Mouse (Mus musculus) bone marrow, adult 2 months (tissue): ENCODE data around the gene Hoxc5.

ENCODE experiments used
- CTCF ChIP-seq: fragments of 200-500 bp; IDR thresholded peaks from 2 replicates; pipeline ENCODE4 v1.5.1; 2011; ENCODE audit warnings: low read length, control low read depth; ENCODE audit not compliant: control insufficient read depth, insufficient read depth
- POLR2A ChIP-seq: fragments of 200-500 bp; IDR thresholded peaks from 2 replicates; pipeline ENCODE4 v1.6.1; 2011; ENCODE audit warnings: low read depth, mild to moderate bottlenecking, control low read depth, low read length, borderline replicate concordance; ENCODE audit not compliant: control insufficient read depth

DNA sequence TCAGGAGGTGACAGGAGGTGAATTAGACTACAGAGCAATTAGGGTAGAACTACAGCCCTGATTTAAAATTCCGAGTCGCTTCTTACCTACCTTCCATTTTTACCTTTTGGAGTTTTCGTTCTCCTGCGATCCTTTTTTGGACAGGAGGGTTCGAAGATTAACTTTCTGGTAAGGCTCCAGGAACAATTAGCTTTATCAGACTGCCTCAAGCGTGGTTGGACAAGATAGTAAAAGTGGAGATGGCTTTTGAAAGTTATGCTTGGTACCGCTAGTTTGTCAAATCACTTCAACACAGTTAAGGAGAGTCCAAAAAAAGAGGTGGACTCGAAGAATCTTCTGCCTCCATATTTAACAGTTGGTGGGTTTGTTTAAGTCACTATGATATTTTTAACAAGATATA lies 54.3 kb downstream of the Hoxc5 start:
- TF ChIP-seq CTCF (no peak), POLR2A (no peak)
